Mouse (Mus musculus) kidney, adult 9 months (tissue): ENCODE results near the gene Gm20458.

Source experiments
- DNase-seq: peaks from one replicate; pipeline ENCODE4 v3.0.0; 2022

Gm20458 gene

GRCm38 (mm10) chr2:164453887-164454500, 6.8 kb upstream of the Gm20458 start:
- DNase-seq = peak; percentile 82

- DNase-seq = peak; percentile 99
Measured at GRCm38 (mm10) chr2:164454846-164455245, 5.9 kb upstream of the Gm20458 start.

GRCm38 (mm10) chr2:164455421-164456190, 5.2 kb upstream of the Gm20458 start:
- DNase-seq = peak; percentile 60

GRCm38 (mm10) chr2:164456413-164456812, 4.4 kb upstream of the Gm20458 start:
- DNase-seq = no peak

- peak; percentile 68 for DNase-seq
Measured at GRCm38 (mm10) chr2:164456864-164457300, 3.9 kb upstream of the Gm20458 start, which contains the start of gene Sys1. Gene Sys1 (plus strand): TSS chr2:164456964.

GRCm38 (mm10) chr2:164457942-164458341, 2.8 kb upstream of the Gm20458 start:
- DNase-seq = peak; percentile 93

- peak; percentile 83 for DNase-seq
Measured at GRCm38 (mm10) chr2:164458535-164458934, 2.2 kb upstream of the Gm20458 start.

GRCm38 (mm10) chr2:164465161-164465560, 4.4 kb downstream of the Gm20458 start:
- no peak for DNase-seq

GRCm38 (mm10) chr2:164466787-164467186, 6.0 kb downstream of the Gm20458 start:
- DNase-seq = no peak

GRCm38 (mm10) chr2:164470254-164470653, 9.5 kb downstream of the Gm20458 start:
- peak; percentile 86 for DNase-seq

- DNase-seq = no peak
Measured at GRCm38 (mm10) chr2:164473624-164474023, 12.9 kb downstream of the Gm20458 start, which contains the start of gene Trp53tg5. Gene Trp53tg5 (minus strand): TSS chr2:164473724.

- DNase-seq = peak; percentile 72
Measured at GRCm38 (mm10) chr2:164485681-164486257, 25.0 kb downstream of the Gm20458 start, which contains the start of gene Dbndd2. Gene Dbndd2 (plus strand): TSS chr2:164486106.

- peak; percentile 44 for DNase-seq
Measured at GRCm38 (mm10) chr2:164486258-164487114, 25.7 kb downstream of the Gm20458 start.

GRCm38 (mm10) chr2:164487115-164487527, 26.4 kb downstream of the Gm20458 start:
- DNase-seq = no peak

GRCm38 (mm10) chr2:164487812-164488211, 27.0 kb downstream of the Gm20458 start:
- DNase-seq = no peak

- DNase-seq = no peak
Measured at GRCm38 (mm10) chr2:164494126-164494525, 33.4 kb downstream of the Gm20458 start.

GRCm38 (mm10) chr2:164496331-164496730, 35.6 kb downstream of the Gm20458 start:
- DNase-seq = no peak

- peak; percentile 89 for DNase-seq
Measured at GRCm38 (mm10) chr2:164496847-164497690, 36.3 kb downstream of the Gm20458 start, which contains the start of gene Pigt. Gene Pigt (plus strand): TSS chr2:164497520.

GRCm38 (mm10) chr2:164497691-164498268, 37.0 kb downstream of the Gm20458 start:
- no peak for DNase-seq

GRCm38 (mm10) chr2:164499317-164499716, 38.5 kb downstream of the Gm20458 start:
- DNase-seq = no peak

- DNase-seq = peak; percentile 37
Measured at GRCm38 (mm10) chr2:164500511-164500910, 39.7 kb downstream of the Gm20458 start.
